Mouse (Mus musculus) myocyte (in vitro differentiated cells): ENCODE results near the gene Mybpc1. TPM values are rescaled to one million over a fixed set of nuclear protein-coding genes. Genes with fewer than 3 reads are reported as not detected.
A peak's percentile ranks its signal among the peaks of the same experiment; 100 is the strongest.

Source experiments
- H3K27me3 ChIP-seq: one replicate; pipeline ENCODE4 v1.6.1; 2011; ENCODE audit not compliant: control insufficient read depth, insufficient read depth, insufficient read length
- H3K36me3 ChIP-seq: one replicate; pipeline ENCODE4 v1.6.1; 2011; ENCODE audit not compliant: control insufficient read depth, insufficient read depth
- H3K4me2 ChIP-seq: one replicate; pipeline ENCODE4 v1.6.1; 2011; ENCODE audit warnings: low read depth, control low read depth
- H3K4me3 ChIP-seq: one replicate; pipeline ENCODE4 v1.5.1; 2011; ENCODE audit warnings: mild to moderate bottlenecking, control low read depth, moderate library complexity
- H3K79me2 ChIP-seq: one replicate; pipeline ENCODE4 v1.6.1; 2011; ENCODE audit not compliant: control insufficient read depth, insufficient read depth
- H3ac ChIP-seq: one replicate; pipeline ENCODE4 v1.6.1; 2011; ENCODE audit not compliant: control insufficient read depth, insufficient read length
- CEBPB ChIP-seq: IDR thresholded peaks from 2 replicates; pipeline ENCODE4 v1.6.1; 2011; ENCODE audit warnings: mild to moderate bottlenecking, moderate library complexity; ENCODE audit not compliant: poor library complexity, insufficient read depth, severe bottlenecking
- E2F4 ChIP-seq: IDR thresholded peaks from one replicate; pipeline ENCODE4 v1.6.1; 2011; ENCODE audit warnings: mild to moderate bottlenecking, control low read depth, moderate library complexity; ENCODE audit not compliant: insufficient read depth
- MAX ChIP-seq: IDR thresholded peaks from one replicate; pipeline ENCODE4 v1.6.1; 2011; ENCODE audit warnings: low read depth, mild to moderate bottlenecking, control low read depth
- MYOD1 ChIP-seq, 3 experiments: IDR thresholded peaks; one replicate each; pipeline ENCODE4 v1.6.1; 2011; ENCODE audit warnings: control low read depth in 2 of 3, low read depth in 2 of 3, mild to moderate bottlenecking in 2 of 3, moderate library complexity in 1 of 3; ENCODE audit not compliant: insufficient read length in 2 of 3, control insufficient read depth in 1 of 3
- MYOG ChIP-seq, 3 experiments: IDR thresholded peaks; one replicate each; pipeline ENCODE4 v1.6.1; 2011; ENCODE audit warnings: control low read depth in 2 of 3, low read depth in 2 of 3, mild to moderate bottlenecking in 2 of 3; ENCODE audit not compliant: insufficient read length in 2 of 3, control insufficient read depth in 1 of 3, insufficient read depth in 1 of 3
- POLR2A ChIP-seq: IDR thresholded peaks from one replicate; pipeline ENCODE4 v1.6.1; 2011; ENCODE audit warnings: low read depth, mild to moderate bottlenecking, control low read depth, moderate library complexity; ENCODE audit not compliant: insufficient read length
- POLR2AphosphoS2 ChIP-seq: IDR thresholded peaks from one replicate; pipeline ENCODE4 v1.6.1; 2011; ENCODE audit warnings: low read depth, control low read depth; ENCODE audit not compliant: insufficient read length
- REST ChIP-seq: IDR thresholded peaks from one replicate; pipeline ENCODE4 v1.6.1; 2011; ENCODE audit warnings: mild to moderate bottlenecking, control low read depth, moderate library complexity; ENCODE audit not compliant: insufficient read depth, insufficient read length
- SRF ChIP-seq: IDR thresholded peaks from one replicate; pipeline ENCODE4 v1.6.1; 2011; ENCODE audit warnings: low read depth; ENCODE audit not compliant: control insufficient read depth, insufficient read length
- TCF12 ChIP-seq: IDR thresholded peaks from one replicate; pipeline ENCODE4 v1.6.1; 2011; ENCODE audit warnings: mild to moderate bottlenecking, control low read depth; ENCODE audit not compliant: poor library complexity, insufficient read depth, severe bottlenecking
- TCF3 ChIP-seq: IDR thresholded peaks from one replicate; pipeline ENCODE4 v1.6.1; 2011; ENCODE audit warnings: low read depth, control low read depth; ENCODE audit not compliant: insufficient read length
- USF1 ChIP-seq: IDR thresholded peaks from one replicate; pipeline ENCODE4 v1.6.1; 2011; ENCODE audit warnings: low read depth, mild to moderate bottlenecking, control low read depth, moderate library complexity
- polyA plus RNA-seq: library from polyadenylated mRNA; unstranded; fragments of >200 nt; fragmentation: generic; extraction: Trizol; gene quantifications from one replicate; pipeline ENCODE4 v1.2.1, GENCODE M21; 2012; ENCODE audit warnings: missing spikeins

Mybpc1 gene
- polyA plus RNA-seq, 1 experiment = 21.9 TPM

DNA sequence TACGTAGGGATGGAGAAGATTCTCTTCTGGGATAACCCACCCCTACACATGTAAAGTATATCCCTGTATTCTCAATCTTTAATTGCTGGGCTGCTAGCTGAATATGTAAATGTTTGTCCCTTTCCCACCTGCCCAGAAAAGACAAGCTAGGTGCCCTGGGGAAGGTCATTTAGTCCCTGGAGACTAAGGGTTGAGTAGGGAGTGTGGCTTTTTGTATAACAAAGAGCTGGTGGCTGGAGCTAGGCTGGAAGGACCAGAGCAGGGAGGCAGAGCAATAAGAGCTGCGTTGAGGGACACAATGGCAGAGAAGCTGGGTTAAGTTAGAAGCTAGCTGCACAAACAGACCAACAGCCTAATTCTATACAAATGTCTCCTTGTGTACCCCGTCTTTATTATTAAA, 21.2 kb upstream of the Mybpc1 start:
- TF ChIP-seq SRF = no peak
- no peak for TF ChIP-seq POLR2A
- TF ChIP-seq TCF12 = no peak
- TF ChIP-seq CEBPB = no peak
- TF ChIP-seq TCF3 = no peak
- TF ChIP-seq MYOD1 (IDR thresholded peaks at IDR 0.05; ENCODE audit: control insufficient read depth in 1 of 3, insufficient read length in 2 of 3, low read depth in 2 of 3) = no peak
- TF ChIP-seq MAX = no peak
- no peak for TF ChIP-seq MYOG (IDR thresholded peaks at IDR 0.05; ENCODE audit: control insufficient read depth in 1 of 3, insufficient read depth in 1 of 3, insufficient read length in 2 of 3, low read depth in 2 of 3)
- no peak for TF ChIP-seq POLR2AphosphoS2
- no peak for TF ChIP-seq E2F4
- TF ChIP-seq REST = no peak
- TF ChIP-seq USF1 = no peak
- H3ac ChIP-seq = no peak overlapping the region
- H3K4me3 ChIP-seq = no peak overlapping the region

DNA sequence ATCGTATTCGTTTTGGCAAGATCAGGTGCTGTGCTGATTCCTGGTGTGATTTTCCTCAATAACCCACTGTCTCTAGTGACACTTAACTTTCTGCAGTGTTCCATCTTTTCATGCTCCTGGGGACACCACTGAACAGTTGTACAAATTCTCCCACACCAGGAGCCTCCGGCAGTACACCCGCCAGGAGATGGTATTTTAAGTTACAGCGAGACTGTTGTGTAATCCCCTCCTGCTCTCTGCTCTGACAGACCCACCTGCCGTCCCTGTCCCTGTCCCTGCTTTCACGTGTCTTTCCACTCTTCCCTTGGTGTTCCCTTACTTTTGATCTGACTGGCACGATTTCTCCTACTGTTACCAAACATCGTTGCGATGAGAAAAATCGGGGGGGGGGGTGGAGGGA, 19.3 kb upstream of the Mybpc1 start:
- Histone ChIP-seq H3K27me3 (no peaks in the 10 kb centered on the region), H3ac (no peak overlapping the region), H3K4me3 (no peak overlapping the region), H3K36me3 (no peaks in the 10 kb centered on the region), H3K79me2 (no peaks in the 10 kb centered on the region), H3K4me2 (no peak overlapping the region)
- no peak for TF ChIP-seq MYOG (IDR thresholded peaks at IDR 0.05; ENCODE audit: control insufficient read depth in 1 of 3, insufficient read depth in 1 of 3, insufficient read length in 2 of 3, low read depth in 2 of 3)
- TF ChIP-seq MYOD1 (IDR thresholded peaks at IDR 0.05; ENCODE audit: control insufficient read depth in 1 of 3, insufficient read length in 2 of 3, low read depth in 2 of 3) = no peak
- TF ChIP-seq SRF = no peak
- no peak for TF ChIP-seq MAX
- TF ChIP-seq E2F4 = no peak
- TF ChIP-seq POLR2A = no peak
- no peak for TF ChIP-seq TCF3
- TF ChIP-seq POLR2AphosphoS2 = no peak
- TF ChIP-seq TCF12 = no peak

More for the DNA sequence above, 21.2 kb upstream of the Mybpc1 start:
- Histone ChIP-seq H3K36me3 (no peaks in the 10 kb centered on the region), H3K79me2 (no peaks in the 10 kb centered on the region), H3K4me2 (no peak overlapping the region), H3K27me3 (no peaks in the 10 kb centered on the region)

GRCm38 (mm10) chr10:88622624-88623023, 17.7 kb upstream of the Mybpc1 start:
- no peak overlapping the region for H3K4me3 ChIP-seq
- H3K27me3 ChIP-seq = no peaks in the 10 kb centered on the region
- no peak for TF ChIP-seq CEBPB
- TF ChIP-seq MYOD1 (IDR thresholded peaks at IDR 0.05; ENCODE audit: control insufficient read depth in 1 of 3, insufficient read length in 2 of 3, low read depth in 2 of 3) = no peak
- TF ChIP-seq TCF3 = no peak
- H3K36me3 ChIP-seq = no peaks in the 10 kb centered on the region
- no peaks in the 10 kb centered on the region for H3K79me2 ChIP-seq
- H3ac ChIP-seq = no peak overlapping the region
- peak overlapping the region; percentile 58 for H3K4me2 ChIP-seq

GRCm38 (mm10) chr10:88620809-88621208, 15.9 kb upstream of the Mybpc1 start:
- no peaks in the 10 kb centered on the region for H3K27me3 ChIP-seq
- no peak overlapping the region for H3K4me3 ChIP-seq
- H3K36me3 ChIP-seq = no peaks in the 10 kb centered on the region
- no peak overlapping the region for H3ac ChIP-seq
- no peak overlapping the region for H3K4me2 ChIP-seq
- TF ChIP-seq POLR2A (no peak), CEBPB (peak; percentile 83)
- H3K79me2 ChIP-seq = no peaks in the 10 kb centered on the region

DNA sequence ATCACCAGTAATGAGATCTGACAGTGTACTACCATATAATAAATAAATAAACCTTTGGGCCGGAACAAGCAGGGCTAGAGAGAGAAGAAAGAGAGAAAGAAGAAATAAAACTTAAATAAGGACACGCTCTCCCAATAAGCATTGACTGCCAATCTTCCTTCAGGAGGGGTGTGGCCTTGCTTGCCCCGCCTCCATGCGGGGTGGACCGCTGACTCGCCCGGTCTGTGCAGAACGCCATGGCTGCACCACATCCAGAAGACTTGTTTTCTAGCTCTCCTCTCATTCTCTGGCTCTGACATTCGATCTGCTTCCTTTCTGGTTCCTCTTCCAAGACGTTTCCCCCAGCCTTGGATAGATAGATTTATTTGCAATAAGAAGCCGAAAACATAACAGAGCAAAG, 8.1 kb upstream of the Mybpc1 start:
- Histone ChIP-seq H3K36me3 (no peaks in the 10 kb centered on the region), H3K79me2 (no peaks in the 10 kb centered on the region), H3K4me2 (no peak overlapping the region), H3ac (no peak overlapping the region), H3K4me3 (no peak overlapping the region), H3K27me3 (no peaks in the 10 kb centered on the region)
- TF ChIP-seq E2F4 (no peak), CEBPB (no peak), MYOD1 (IDR thresholded peaks at IDR 0.05; ENCODE audit: control insufficient read depth in 1 of 3, insufficient read length in 2 of 3, low read depth in 2 of 3) (no peak), MAX (no peak), TCF3 (no peak), MYOG (IDR thresholded peaks at IDR 0.05; ENCODE audit: control insufficient read depth in 1 of 3, insufficient read depth in 1 of 3, insufficient read length in 2 of 3, low read depth in 2 of 3) (no peak), TCF12 (no peak), POLR2AphosphoS2 (no peak), USF1 (no peak)

DNA sequence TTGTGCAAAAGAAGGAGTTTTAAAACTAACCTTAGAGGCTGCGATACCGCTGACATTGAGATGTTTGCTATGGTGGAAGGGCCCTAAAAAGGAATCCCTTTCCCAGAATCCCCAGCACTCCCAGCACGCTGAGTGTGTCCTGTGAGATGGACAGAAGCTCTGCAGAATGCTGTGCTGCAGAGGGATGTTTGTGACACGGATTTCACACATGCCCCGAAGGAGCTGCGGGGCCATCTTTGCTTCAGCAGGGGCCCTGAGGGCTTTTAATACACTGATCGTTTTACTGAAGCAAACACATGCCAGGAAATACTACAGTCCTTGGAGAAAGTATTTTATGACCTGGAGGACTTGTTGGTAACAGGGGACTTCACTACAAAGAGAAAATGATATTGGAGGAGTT, 1.7 kb upstream of the Mybpc1 start:
- Histone ChIP-seq H3K4me3 (no peak overlapping the region), H3K27me3 (no peaks in the 10 kb centered on the region), H3K36me3 (no peaks in the 10 kb centered on the region), H3K79me2 (no peaks in the 10 kb centered on the region), H3ac (no peak overlapping the region), H3K4me2 (no peak overlapping the region)
- TF ChIP-seq MAX (no peak), POLR2AphosphoS2 (no peak), MYOG (IDR thresholded peaks at IDR 0.05; ENCODE audit: control insufficient read depth in 1 of 3, insufficient read depth in 1 of 3, insufficient read length in 2 of 3, low read depth in 2 of 3) (no peak), TCF12 (no peak), CEBPB (no peak), TCF3 (no peak), E2F4 (no peak), MYOD1 (IDR thresholded peaks at IDR 0.05; ENCODE audit: control insufficient read depth in 1 of 3, insufficient read length in 2 of 3, low read depth in 2 of 3) (no peak), SRF (no peak), REST (no peak), POLR2A (no peak), USF1 (no peak)
